Mouse (Mus musculus) midbrain, embryonic 13.5 days (tissue): ENCODE measurements at regions not wholly inside any gene's neighbourhood (a gene's known extent, or its start where the extent isn't known, plus 50 kb on each side); places are given as distances from the start of the nearest gene placed in this dataset.

Experiments
- ATAC-seq: fragments of 200-750 bp; cut with Nextera tagmentation; 2 replicates; pipeline ENCODE4 v1.8.0; 2017; ENCODE audit warnings: mild to moderate bottlenecking, moderate TSS enrichment, moderate library complexity
- H3K27ac ChIP-seq: fragments of 300-500 bp; sonication (generic); 2 replicates; pipeline ENCODE4 v1.5.1; 2015; ENCODE audit warnings: inconsistent platforms, mild to moderate bottlenecking, moderate library complexity
- H3K27me3 ChIP-seq: fragments of 300-500 bp; sonication (generic); 2 replicates; pipeline ENCODE4 v1.6.1; 2015; ENCODE audit warnings: mild to moderate bottlenecking, inconsistent platforms
- H3K36me3 ChIP-seq: fragments of 300-500 bp; sonication (generic); 2 replicates; pipeline ENCODE4 v1.6.1; 2015; ENCODE audit warnings: mild to moderate bottlenecking, inconsistent platforms
- H3K4me1 ChIP-seq: fragments of 300-500 bp; sonication (generic); replicated peaks from 2 replicates; pipeline ENCODE4 v1.6.1; 2015; ENCODE audit warnings: inconsistent platforms
- H3K4me2 ChIP-seq: fragments of 300-500 bp; sonication (generic); replicated peaks from 2 replicates; pipeline ENCODE4 v1.6.1; 2015; ENCODE audit warnings: moderate library complexity, mild to moderate bottlenecking, inconsistent platforms
- H3K4me3 ChIP-seq: fragments of 300-500 bp; sonication (generic); replicated peaks from 2 replicates; pipeline ENCODE4 v1.5.1; 2015; ENCODE audit warnings: mild to moderate bottlenecking, inconsistent platforms
- H3K9ac ChIP-seq: fragments of 300-500 bp; sonication (generic); replicated peaks from 2 replicates; pipeline ENCODE4 v1.6.1; 2015; ENCODE audit warnings: mild to moderate bottlenecking, inconsistent platforms
- H3K9me3 ChIP-seq: fragments of 300-500 bp; sonication (generic); 2 replicates; pipeline ENCODE4 v1.6.1; 2016; ENCODE audit warnings: mild to moderate bottlenecking, inconsistent platforms
- WGBS: fragments of 180-500 bp; shearing (Covaris S2); methylation state at CpG from one replicate; pipeline ENCODE4 v1.1.7; 2015; 5-methylcytosine and 5-hydroxymethylcytosine counted together

DNA sequence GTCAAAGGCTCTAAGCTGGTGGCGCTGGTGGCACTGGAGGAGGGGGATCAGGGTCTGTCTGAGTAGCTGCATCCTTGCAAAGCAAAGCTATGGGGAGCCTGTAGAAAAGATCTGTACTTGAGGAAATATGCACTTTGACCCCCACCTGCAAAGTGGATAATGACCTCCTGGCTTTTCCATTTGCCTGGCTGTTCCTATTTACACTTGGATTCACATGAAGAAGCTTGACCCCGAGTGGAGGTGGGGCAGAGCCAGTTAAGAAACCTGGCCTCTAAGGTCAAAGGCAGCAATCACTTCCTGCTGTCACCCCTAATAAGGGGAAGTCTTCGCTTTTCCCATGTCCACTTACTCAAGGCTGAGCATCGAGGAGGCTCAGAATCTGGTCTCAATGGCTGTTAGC, 145.7 kb upstream of the Fam19a5 start:
- no peak overlapping the region for H3K27ac ChIP-seq
- no peaks in the 10 kb centered on the region for H3K4me1 ChIP-seq
- no peak overlapping the region for H3K4me3 ChIP-seq
- WGBS: 63% methylated on average over 4 of the region's 4 CpGs
- no peaks in the 10 kb centered on the region for H3K27me3 ChIP-seq
- peaks cover 4% of the 10 kb centered on the region; the same call in 1 of the 2 replicates for H3K9me3 ChIP-seq
- no peak for ATAC-seq
- no peak overlapping the region for H3K9ac ChIP-seq
- H3K36me3 ChIP-seq: no peaks in the 10 kb centered on the region
- H3K4me2 ChIP-seq: no peak overlapping the region

DNA sequence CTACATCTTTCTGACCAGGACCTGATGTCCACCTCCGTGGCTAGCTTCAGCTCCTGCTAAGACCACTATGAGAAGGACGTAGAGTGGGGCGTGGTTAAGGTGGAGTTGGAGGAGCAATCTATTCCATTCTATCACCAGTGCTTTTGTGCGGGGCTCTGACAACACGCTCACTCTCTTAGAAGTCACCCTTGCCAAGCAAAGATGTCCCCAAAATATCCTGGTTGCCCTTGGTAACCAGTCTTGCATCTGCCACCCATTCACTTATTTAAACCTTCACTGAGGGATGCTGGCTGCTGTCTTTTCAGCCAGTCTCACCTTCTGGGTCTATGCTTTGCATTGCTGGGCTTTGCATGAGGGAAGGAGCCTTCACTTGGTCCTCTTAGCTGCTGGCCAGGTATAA, 138.4 kb upstream of the Fam19a5 start:
- H3K4me3 ChIP-seq: no peak overlapping the region
- H3K27me3 ChIP-seq: no peaks in the 10 kb centered on the region
- H3K9me3 ChIP-seq: 0 out of 2 replicates have a peak, but pooled peaks cover under 1% of the 10 kb centered on the region
- no peaks in the 10 kb centered on the region for H3K4me1 ChIP-seq
- WGBS: 85% methylated on average over 5 of the region's 5 CpGs
- no peak overlapping the region for H3K4me2 ChIP-seq
- H3K9ac ChIP-seq: no peak overlapping the region
- H3K36me3 ChIP-seq: no peaks in the 10 kb centered on the region
- ATAC-seq: no peak
- no peak overlapping the region for H3K27ac ChIP-seq

DNA sequence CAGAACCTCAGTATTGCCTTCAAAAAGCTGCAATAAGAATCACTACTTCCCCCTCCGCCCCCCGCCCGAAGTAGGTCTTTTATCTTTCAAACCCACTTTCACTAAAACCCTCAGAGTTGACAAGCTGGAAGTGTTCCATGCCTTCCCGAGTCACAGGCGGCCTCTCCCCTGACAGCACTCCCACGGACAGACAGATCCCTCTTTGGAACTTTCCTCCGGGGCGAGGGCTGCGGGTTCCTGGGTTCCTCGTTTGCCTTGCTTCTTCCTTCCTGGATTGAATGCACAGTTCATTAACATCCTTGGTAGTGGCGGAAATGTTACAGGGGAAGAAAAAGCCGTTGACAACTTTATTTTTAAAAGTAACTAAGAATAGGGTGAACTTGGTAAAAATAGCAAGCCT, 132.1 kb upstream of the Fam19a5 start:
- WGBS: 73% methylated on average over 12 of the region's 12 CpGs
- no peak overlapping the region for H3K4me2 ChIP-seq
- no peak for ATAC-seq
- no peak overlapping the region for H3K4me3 ChIP-seq
- no peaks in the 10 kb centered on the region for H3K27me3 ChIP-seq
- no peaks in the 10 kb centered on the region for H3K4me1 ChIP-seq
- H3K9me3 ChIP-seq: no peaks in the 10 kb centered on the region
- no peaks in the 10 kb centered on the region for H3K36me3 ChIP-seq
- no peak overlapping the region for H3K27ac ChIP-seq
- H3K9ac ChIP-seq: no peak overlapping the region

DNA sequence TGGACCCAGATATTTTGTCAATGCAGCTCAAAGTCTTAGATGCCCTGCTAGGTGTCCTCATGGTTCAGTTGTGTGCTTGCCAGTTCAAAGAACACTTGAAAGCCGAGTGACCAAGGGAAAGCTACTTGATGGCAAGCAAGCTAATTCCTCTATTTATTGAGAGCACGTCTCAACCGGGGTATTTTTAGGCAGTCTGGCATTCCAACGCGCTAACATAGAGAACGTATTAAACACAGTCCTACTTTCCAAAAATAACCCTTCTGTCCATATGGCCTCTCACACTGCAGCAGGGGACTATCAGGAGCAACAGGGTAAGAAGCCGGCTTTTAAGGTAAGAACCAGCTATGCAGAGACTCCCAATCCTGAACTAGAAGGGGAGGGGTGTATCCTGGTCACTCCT, 128.1 kb upstream of the Fam19a5 start:
- Histone ChIP-seq H3K4me3 (no peak overlapping the region), H3K9me3 (no peaks in the 10 kb centered on the region), H3K4me1 (no peaks in the 10 kb centered on the region), H3K4me2 (no peak overlapping the region), H3K36me3 (no peaks in the 10 kb centered on the region), H3K27ac (no peak overlapping the region), H3K9ac (no peak overlapping the region), H3K27me3 (no peaks in the 10 kb centered on the region)
- WGBS: 84% methylated on average over 7 of the region's 7 CpGs
- ATAC-seq: no peak

- WGBS: 85% methylated on average over 4 of the region's 4 CpGs
- H3K27me3 ChIP-seq: no peaks in the 10 kb centered on the region
- H3K9me3 ChIP-seq: no peaks in the 10 kb centered on the region
- no peaks in the 10 kb centered on the region for H3K36me3 ChIP-seq
- no peak overlapping the region for H3K4me3 ChIP-seq
- H3K4me2 ChIP-seq: no peak overlapping the region
- ATAC-seq: no peak
- no peak overlapping the region for H3K9ac ChIP-seq
- no peaks in the 10 kb centered on the region for H3K4me1 ChIP-seq
- no peak overlapping the region for H3K27ac ChIP-seq
Measured at GRCm38 (mm10) chr15:87421743-87422142, 122.4 kb upstream of the Fam19a5 start.

DNA sequence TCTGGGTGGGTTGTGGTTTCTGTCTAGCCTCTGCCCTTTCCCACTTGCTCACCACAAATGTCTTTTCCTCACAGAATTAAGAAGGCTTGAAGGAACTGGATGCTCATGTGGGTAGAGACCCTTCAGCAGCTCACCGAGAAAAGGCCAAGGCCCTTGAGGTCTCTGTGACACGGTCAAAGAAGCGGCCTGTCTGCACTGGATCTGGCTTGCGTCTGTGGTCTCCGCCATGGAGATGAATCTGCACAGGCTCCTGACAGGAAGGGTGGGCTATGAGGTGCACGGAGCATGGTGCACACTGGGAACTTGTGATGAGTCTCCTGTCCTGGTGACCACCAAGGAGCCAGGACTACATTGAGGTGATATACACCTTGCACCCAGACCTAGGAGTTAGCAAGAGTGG, 110.8 kb upstream of the Fam19a5 start:
- H3K27me3 ChIP-seq: no peaks in the 10 kb centered on the region
- H3K27ac ChIP-seq: no peak overlapping the region
- no peaks in the 10 kb centered on the region for H3K4me1 ChIP-seq
- H3K9ac ChIP-seq: no peak overlapping the region
- no peaks in the 10 kb centered on the region for H3K9me3 ChIP-seq
- 92% methylated on average over 6 of the region's 6 CpGs for WGBS
- no peak overlapping the region for H3K4me2 ChIP-seq
- no peaks in the 10 kb centered on the region for H3K36me3 ChIP-seq
- H3K4me3 ChIP-seq: no peak overlapping the region
- no peak for ATAC-seq

DNA sequence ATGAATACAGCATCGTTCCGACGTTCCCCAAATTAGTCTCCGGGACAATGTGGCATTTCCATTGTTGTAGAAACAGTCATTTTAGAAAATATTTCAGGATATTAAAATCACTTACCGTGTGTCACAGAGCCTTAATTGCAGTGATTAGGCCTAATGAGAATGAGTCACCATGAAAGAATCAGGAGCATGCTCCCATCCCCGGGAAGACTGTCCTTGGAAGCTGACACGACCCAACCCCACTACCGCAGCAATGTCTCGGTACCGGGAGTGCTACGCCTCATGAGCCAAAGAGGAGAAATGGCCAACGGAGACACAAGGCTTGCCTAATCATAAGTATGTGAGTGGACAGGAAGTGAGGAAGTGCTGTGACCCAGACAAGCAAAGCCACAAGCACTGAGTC, 110.2 kb upstream of the Fam19a5 start:
- H3K4me1 ChIP-seq: no peaks in the 10 kb centered on the region
- no peak overlapping the region for H3K4me2 ChIP-seq
- no peak overlapping the region for H3K27ac ChIP-seq
- 91% methylated on average over 12 of the region's 12 CpGs for WGBS
- ATAC-seq: no peak
- no peaks in the 10 kb centered on the region for H3K27me3 ChIP-seq
- no peaks in the 10 kb centered on the region for H3K9me3 ChIP-seq
- no peak overlapping the region for H3K9ac ChIP-seq
- no peak overlapping the region for H3K4me3 ChIP-seq
- no peaks in the 10 kb centered on the region for H3K36me3 ChIP-seq

- H3K4me2 ChIP-seq: no peak overlapping the region
- H3K4me1 ChIP-seq: no peaks in the 10 kb centered on the region
- 97% methylated on average over 2 of the region's 2 CpGs for WGBS
- H3K4me3 ChIP-seq: no peak overlapping the region
- H3K36me3 ChIP-seq: no peaks in the 10 kb centered on the region
- no peak for ATAC-seq
- H3K9me3 ChIP-seq: 0 out of 2 replicates have a peak, but pooled peaks cover 4% of the 10 kb centered on the region
- H3K9ac ChIP-seq: no peak overlapping the region
- H3K27me3 ChIP-seq: no peaks in the 10 kb centered on the region
- H3K27ac ChIP-seq: no peak overlapping the region
Measured at GRCm38 (mm10) chr15:87435566-87435965, 108.5 kb upstream of the Fam19a5 start.

DNA sequence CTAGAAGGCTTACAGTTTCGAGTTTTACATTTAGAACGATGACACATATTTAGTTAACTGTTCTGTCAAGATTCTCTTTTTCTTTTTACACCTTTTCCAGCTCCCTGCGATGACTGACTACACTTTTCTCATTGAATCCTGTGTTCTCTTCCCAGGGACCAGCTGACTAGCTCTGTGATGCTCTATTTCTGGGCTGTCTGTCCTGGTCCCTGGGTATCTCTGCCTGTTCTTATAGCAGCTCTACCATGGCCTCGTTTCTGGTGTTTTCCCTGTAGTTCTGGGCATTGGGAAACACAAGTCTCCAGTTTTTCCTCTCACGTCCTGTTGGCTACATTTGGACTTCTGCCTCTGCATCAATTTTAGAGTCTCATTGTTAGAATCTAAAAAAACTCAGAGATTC, 106.5 kb upstream of the Fam19a5 start:
- no peaks in the 10 kb centered on the region for H3K27me3 ChIP-seq
- no peak overlapping the region for H3K4me3 ChIP-seq
- H3K9ac ChIP-seq: no peak overlapping the region
- 84% methylated on average over 5 of the region's 5 CpGs for WGBS
- no peak overlapping the region for H3K27ac ChIP-seq
- no peaks in the 10 kb centered on the region for H3K4me1 ChIP-seq
- no peak for ATAC-seq
- H3K4me2 ChIP-seq: no peak overlapping the region
- H3K36me3 ChIP-seq: no peaks in the 10 kb centered on the region
- H3K9me3 ChIP-seq: 0 out of 2 replicates have a peak, but pooled peaks cover 4% of the 10 kb centered on the region

DNA sequence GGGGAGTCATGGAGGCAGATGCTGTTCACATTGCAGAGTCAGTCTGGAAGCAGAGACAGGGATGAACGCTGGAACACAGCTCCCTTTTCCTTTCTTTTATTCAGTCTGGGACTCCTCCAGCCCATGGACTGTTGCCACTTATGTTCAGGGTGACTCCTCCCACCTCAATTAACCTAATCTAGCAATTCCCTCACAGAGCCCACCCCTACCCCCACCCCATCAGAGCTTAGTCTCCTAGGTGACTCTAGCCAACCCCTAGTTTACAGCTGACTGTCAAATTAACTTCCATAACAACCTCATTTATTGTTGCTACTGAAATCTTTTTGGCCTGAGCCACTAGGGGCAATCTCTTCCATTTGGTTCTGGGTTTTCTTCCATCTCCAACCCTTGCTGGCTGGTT, 85.2 kb upstream of the Fam19a5 start:
- no peak overlapping the region for H3K27ac ChIP-seq
- H3K9me3 ChIP-seq: no peaks in the 10 kb centered on the region
- no peak overlapping the region for H3K4me3 ChIP-seq
- H3K4me2 ChIP-seq: no peak overlapping the region
- H3K36me3 ChIP-seq: no peaks in the 10 kb centered on the region
- 4% methylated on average over 1 of the region's 1 CpGs for WGBS
- no peaks in the 10 kb centered on the region for H3K4me1 ChIP-seq
- H3K27me3 ChIP-seq: no peaks in the 10 kb centered on the region
- no peak for ATAC-seq
- no peak overlapping the region for H3K9ac ChIP-seq

DNA sequence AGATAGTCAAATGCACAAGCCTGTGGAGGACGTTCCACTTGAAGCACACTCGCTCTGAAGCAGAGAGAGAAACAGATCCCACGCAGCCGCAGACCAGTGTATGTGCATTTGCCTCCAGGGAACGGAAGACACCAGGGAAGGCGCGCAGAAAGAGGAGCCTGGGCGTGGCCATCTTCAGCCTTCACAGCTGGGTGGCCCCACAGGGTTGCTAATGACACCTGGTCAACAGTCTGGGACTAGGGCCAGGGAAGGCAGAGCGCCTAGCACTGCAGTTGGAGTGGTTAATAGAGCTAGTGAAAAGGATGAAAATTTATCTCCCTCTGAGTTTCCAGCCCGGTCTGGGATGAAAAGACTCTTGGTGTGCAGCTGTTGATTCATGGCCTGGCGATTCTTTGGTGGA, 67.9 kb upstream of the Fam19a5 start:
- ATAC-seq: no peak
- Histone ChIP-seq H3K9ac (no peak overlapping the region), H3K36me3 (no peaks in the 10 kb centered on the region), H3K27ac (no peak overlapping the region), H3K27me3 (no peaks in the 10 kb centered on the region), H3K4me1 (no peaks in the 10 kb centered on the region), H3K4me3 (no peak overlapping the region), H3K4me2 (no peak overlapping the region), H3K9me3 (no peaks in the 10 kb centered on the region)
- 57% methylated on average over 11 of the region's 11 CpGs for WGBS

- no peaks in the 10 kb centered on the region for H3K36me3 ChIP-seq
- 88% methylated on average over 14 of the region's 14 CpGs for WGBS
Measured at GRCm38 (mm10) chr15:87476862-87477490, 67.1 kb upstream of the Fam19a5 start.

DNA sequence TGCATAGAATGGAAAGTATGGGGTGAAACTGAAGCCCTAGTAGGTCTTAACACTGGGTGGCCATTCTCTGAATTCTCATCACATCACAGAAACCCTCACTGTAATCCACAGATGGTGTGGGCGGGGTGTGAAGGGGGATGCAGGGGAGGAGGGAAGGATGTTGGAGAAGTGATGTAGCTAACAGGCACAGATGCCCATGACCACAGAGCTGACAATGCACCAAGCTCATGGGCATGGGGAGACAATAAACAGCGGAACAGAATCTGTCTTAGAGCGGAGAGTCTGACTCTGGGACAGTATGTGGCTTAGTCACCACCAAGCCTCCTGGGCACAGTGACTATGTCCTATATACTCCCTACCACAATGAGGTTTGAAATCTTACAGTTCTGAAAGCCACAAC, 63.3 kb upstream of the Fam19a5 start:
- ATAC-seq: no peak
- H3K9me3 ChIP-seq: no peaks in the 10 kb centered on the region
- WGBS: 91% methylated on average over 3 of the region's 3 CpGs
- H3K4me3 ChIP-seq: no peak overlapping the region
- H3K36me3 ChIP-seq: no peaks in the 10 kb centered on the region
- H3K27me3 ChIP-seq: no peaks in the 10 kb centered on the region
- no peaks in the 10 kb centered on the region; the same call in 1 of the 2 replicates for H3K4me1 ChIP-seq
- no peak overlapping the region for H3K27ac ChIP-seq
- no peak overlapping the region for H3K4me2 ChIP-seq
- no peak overlapping the region for H3K9ac ChIP-seq

More at GRCm38 (mm10) chr15:87476862-87477490, 67.1 kb upstream of the Fam19a5 start:
- Histone ChIP-seq H3K4me3 (no peak overlapping the region), H3K4me2 (no peak overlapping the region), H3K4me1 (no peaks in the 10 kb centered on the region), H3K27ac (no peak overlapping the region), H3K27me3 (no peaks in the 10 kb centered on the region), H3K9ac (no peak overlapping the region), H3K9me3 (no peaks in the 10 kb centered on the region)
- ATAC-seq: no peak
